Mouse (Mus musculus) liver, embryonic 11.5 days (tissue): ENCODE data around the gene Vmn2r87. TPM values are rescaled to one million over a fixed set of nuclear protein-coding genes. Genes with fewer than 3 reads are reported as not detected.
"Not testable (repeated sequence)": the region's sequence is repeated elsewhere in the genome, so short reads cannot be mapped to it uniquely, and the experiment has no call there.

ENCODE experiments used
- ATAC-seq: fragments of 200-750 bp; cut with Nextera tagmentation; replicated peaks from 2 replicates; pipeline ENCODE4 v1.8.0; 2017; ENCODE audit warnings: moderate number of reproducible peaks, mild to moderate bottlenecking, moderate TSS enrichment, moderate library complexity; ENCODE audit not compliant: low FRiP score
- DNase-seq: peaks from one replicate; pipeline ENCODE4 v3.0.0-alpha.2; 2017; ENCODE audit warnings: low spot score
- H3K27ac ChIP-seq: fragments of 300-500 bp; sonication (generic); 2 replicates; pipeline ENCODE4 v1.5.1; 2014; ENCODE audit warnings: mild to moderate bottlenecking, low read depth, low read length, control low read depth
- H3K27me3 ChIP-seq: fragments of 300-500 bp; sonication (generic); replicated peaks from 2 replicates; pipeline ENCODE4 v1.6.1; 2014; ENCODE audit warnings: low read length, mixed read lengths; ENCODE audit not compliant: control insufficient read depth, insufficient read depth
- H3K36me3 ChIP-seq: fragments of 300-500 bp; sonication (generic); 2 replicates; pipeline ENCODE4 v1.6.1; 2014; ENCODE audit warnings: mild to moderate bottlenecking, low read length, moderate library complexity, mixed read lengths; ENCODE audit not compliant: control insufficient read depth, insufficient read depth
- H3K4me1 ChIP-seq: fragments of 300-500 bp; sonication (generic); replicated peaks from 2 replicates; pipeline ENCODE4 v1.6.1; 2014; ENCODE audit warnings: low read length, mixed read lengths; ENCODE audit not compliant: control insufficient read depth, insufficient read depth
- H3K4me2 ChIP-seq: fragments of 300-500 bp; sonication (generic); 2 replicates; pipeline ENCODE4 v1.6.1; 2014; ENCODE audit warnings: mild to moderate bottlenecking, control low read depth, moderate library complexity
- H3K4me3 ChIP-seq: fragments of 300-500 bp; sonication (generic); 2 replicates; pipeline ENCODE4 v1.5.1; 2014; ENCODE audit warnings: low read depth, low read length, control low read depth
- H3K9ac ChIP-seq: fragments of 300-500 bp; sonication (generic); 2 replicates; pipeline ENCODE4 v1.6.1; 2014; ENCODE audit warnings: low read depth, low read length, control low read depth
- H3K9me3 ChIP-seq: fragments of 300-500 bp; sonication (generic); 2 replicates; pipeline ENCODE4 v1.6.1; 2016; ENCODE audit warnings: low read length, inconsistent platforms, mixed read lengths; ENCODE audit not compliant: control insufficient read depth
- WGBS: fragments of 180-500 bp; shearing (Covaris S2); extraction: QIAGEN DNeasy Blood & Tissue Kit; methylation state at CpG from one replicate; pipeline ENCODE4 v1.1.7; 2014; 5-methylcytosine and 5-hydroxymethylcytosine counted together
- polyA plus RNA-seq: library from polyadenylated mRNA; unstranded; fragments of >200 nt; fragmentation: Nextera tagmentation; extraction: Ambion mirVana; gene quantifications from 2 replicates; pipeline ENCODE4 v1.2.1, GENCODE M21; 2014

Gene Vmn2r87
- polyA plus RNA-seq, 1 experiment from 2014 or later, result not detected

DNA sequence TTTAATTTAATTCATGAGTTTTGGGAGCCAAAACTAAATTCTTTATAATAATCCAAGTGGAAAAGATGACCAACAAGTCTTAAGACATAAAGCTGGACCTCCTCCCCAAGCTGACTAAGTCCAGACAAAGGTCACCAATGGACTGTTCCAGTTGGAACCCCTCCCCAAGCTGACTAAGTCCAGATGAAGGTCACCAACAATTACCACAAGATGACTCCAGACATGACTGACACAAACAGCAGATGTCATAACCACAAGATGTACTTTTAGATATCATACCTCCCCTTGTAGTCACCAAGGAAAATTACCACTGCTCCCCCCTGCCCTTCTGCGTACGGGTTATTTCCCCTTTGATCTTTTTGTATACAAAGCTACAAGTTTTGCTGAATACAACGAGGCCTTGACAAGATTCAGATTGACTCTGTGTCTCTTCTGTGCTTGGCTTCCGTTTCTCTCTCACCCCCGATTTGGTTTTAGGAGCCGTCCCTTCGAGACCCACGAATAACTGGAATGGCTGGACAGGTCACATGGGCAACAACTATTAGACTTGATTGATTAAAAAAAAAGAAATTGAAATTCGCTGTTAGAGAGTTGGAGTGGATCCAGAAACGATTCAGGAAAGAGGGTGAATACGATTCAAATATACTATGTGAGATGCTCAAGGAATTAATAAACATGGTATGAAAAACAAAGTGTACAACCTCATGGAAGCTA lies 62.9 kb downstream of the Vmn2r87 start:
- H3K4me2 ChIP-seq, H3K9me3 ChIP-seq, ATAC-seq, DNase-seq, H3K4me1 ChIP-seq, H3K27ac ChIP-seq, H3K27me3 ChIP-seq, H3K4me3 ChIP-seq, H3K36me3 ChIP-seq, H3K9ac ChIP-seq: not testable (repeated sequence)
- WGBS, result 79% methylated on average over 11 of the region's 11 CpGs

DNA sequence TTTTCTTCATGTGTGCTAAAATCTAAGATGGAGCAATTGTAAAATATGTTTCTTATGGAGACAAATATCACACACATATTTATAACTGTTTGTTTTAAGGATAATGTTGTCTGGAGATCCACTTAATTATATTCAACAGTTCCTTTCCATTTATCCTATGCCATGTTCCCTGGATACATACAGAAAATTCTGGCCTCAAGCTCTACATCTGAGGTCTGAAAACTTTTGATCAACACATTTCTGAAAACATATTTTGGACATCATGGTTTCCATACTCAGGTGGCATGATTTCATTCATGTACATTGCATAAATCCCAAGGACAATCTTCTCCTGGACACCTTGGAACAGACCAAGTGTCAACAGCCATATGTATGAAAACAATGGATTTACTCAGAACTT lies 67.6 kb downstream of the Vmn2r87 start, which contains the start of gene Vmn2r85:
Gene Vmn2r85, minus strand, starts transcription at position 101 of the 400 bp plus-strand sequence.
- not testable (repeated sequence) for H3K9ac ChIP-seq, H3K4me2 ChIP-seq, H3K27me3 ChIP-seq, H3K27ac ChIP-seq, ATAC-seq, H3K36me3 ChIP-seq, H3K4me1 ChIP-seq, H3K9me3 ChIP-seq, H3K4me3 ChIP-seq, DNase-seq

DNA sequence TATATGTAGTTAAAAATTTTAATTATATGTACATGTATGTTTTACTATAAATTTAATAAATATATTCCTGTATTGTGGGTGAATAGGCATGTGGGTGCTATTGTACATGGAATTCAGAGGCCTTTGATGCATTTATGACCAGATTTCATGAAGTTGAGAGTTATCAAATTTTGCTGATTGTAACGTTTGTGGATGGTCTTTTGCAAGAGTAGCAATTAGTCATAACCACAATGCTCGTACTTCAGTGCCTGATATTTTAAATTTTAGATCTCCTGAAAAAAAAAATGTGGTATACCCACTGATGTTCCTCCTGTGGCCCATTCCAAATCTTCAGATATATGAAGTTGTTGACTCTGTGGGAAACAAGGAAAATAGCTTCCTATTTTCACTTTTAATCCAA lies 74.8 kb downstream of the Vmn2r87 start:
- H3K36me3 ChIP-seq, DNase-seq, H3K4me3 ChIP-seq, ATAC-seq, H3K9me3 ChIP-seq, H3K4me2 ChIP-seq, H3K27ac ChIP-seq, H3K4me1 ChIP-seq, H3K9ac ChIP-seq, H3K27me3 ChIP-seq: not testable (repeated sequence)
- WGBS, result 65% methylated on average over 2 of the region's 2 CpGs

Other genes starting within 250 kb of the Vmn2r87 start
- gene Neurod4, start 217.2 kb downstream of the Vmn2r87 start, polyA plus RNA-seq, result not detected in 2 replicates
- 3.3 and 4.4 TPM in 2 replicates for gene Tespa1, start 174.5 kb downstream of the Vmn2r87 start, polyA plus RNA-seq
- gene Vmn2r84, start 103.1 kb downstream of the Vmn2r87 start, polyA plus RNA-seq, result not detected in 2 replicates
- not detected in 2 replicates for gene Vmn2r85, start 67.7 kb downstream of the Vmn2r87 start, polyA plus RNA-seq
- gene Vmn2r86, start 41.3 kb downstream of the Vmn2r87 start, polyA plus RNA-seq, result not detected in 2 replicates